Comparison of ENCODE assay signal across 9 mouse cellular contexts in genomic region chr12:44547721-44548369, GRCm38 (mm10).
DNase-seq lines count a peak whose midpoint lies in the region; ATAC-seq lines count a peak whose summit lies in the region.
"Had no signal": no experiment of that assay in that cellular context is flagged by ENCODE, and none has a peak within 500 bp of the region (broad histone marks: within the 10 kb centered on the region; RNA-seq: fewer than 3 reads in every experiment).

No protein-coding gene starts in this region.

- no peaks in the 10 kb centered on the region for H3K27me3 ChIP-seq in forebrain, embryonic 12.5 days
- no peaks in the 10 kb centered on the region for H3K27me3 ChIP-seq in hindbrain, embryonic 15.5 days
- no peaks in the 10 kb centered on the region for H3K27me3 ChIP-seq in midbrain, embryonic 10.5 days (ENCODE audit: low read depth, poor library complexity, severe bottlenecking)
- H3K27me3 ChIP-seq: limb, embryonic 15.5 days had no signal

- peaks cover 3% of the 10 kb centered on the region; the same call in 1 of the 2 replicates for H3K36me3 ChIP-seq in forebrain, embryonic 12.5 days (replicated peaks)
- peaks cover 12% of the 10 kb centered on the region; the same call in 1 of the 2 replicates for H3K36me3 ChIP-seq in hindbrain, embryonic 15.5 days
- H3K36me3 ChIP-seq in midbrain, embryonic 10.5 days = no peaks in the 10 kb centered on the region
- H3K36me3 ChIP-seq: limb, embryonic 15.5 days had no signal

- H3K9ac ChIP-seq in forebrain, embryonic 12.5 days = no peak overlapping the region
- no peak overlapping the region for H3K9ac ChIP-seq in hindbrain, embryonic 15.5 days
- H3K9ac ChIP-seq: limb, embryonic 15.5 days had no signal

- WGBS in forebrain, embryonic 12.5 days = 50% methylated on average over 8 of the region's 8 CpGs
- WGBS in hindbrain, embryonic 15.5 days = 46% methylated on average over 8 of the region's 8 CpGs
- WGBS in midbrain, embryonic 10.5 days = 63% methylated on average over 8 of the region's 8 CpGs

- 0 out of 2 replicates have a peak, but pooled peaks have one; percentile 18 for ATAC-seq in forebrain, embryonic 12.5 days (ENCODE audit: low FRiP score)
- ATAC-seq in hindbrain, embryonic 15.5 days (ENCODE audit: low FRiP score, low read depth) = peak; percentile 69

- no peak overlapping the region for H3K4me3 ChIP-seq in forebrain, embryonic 12.5 days (replicated peaks)
- no peak overlapping the region for H3K4me3 ChIP-seq in hindbrain, embryonic 15.5 days
- no peak overlapping the region for H3K4me3 ChIP-seq in midbrain, embryonic 10.5 days
- H3K4me3 ChIP-seq: limb, embryonic 15.5 days had no signal

- peaks cover 21% of the 10 kb centered on the region for H3K4me1 ChIP-seq in forebrain, embryonic 12.5 days
- H3K4me1 ChIP-seq in hindbrain, embryonic 15.5 days (replicated peaks) = no peaks in the 10 kb centered on the region; the same call in 1 of the 2 replicates
- H3K4me1 ChIP-seq in midbrain, embryonic 10.5 days = peaks cover 15% of the 10 kb centered on the region
- H3K4me1 ChIP-seq: limb, embryonic 15.5 days had no signal

- DNase-seq in gastrocnemius, adult 18-20 months (ENCODE audit: low spot score) = peak; percentile 77
- DNase-seq in gastrocnemius, postnatal 25 days = no peak
- peak; percentile 15 for DNase-seq in c-Kit-positive CD71-positive TER-119-negative erythroid progenitor cells, embryonic 14.5 days (ENCODE audit: low read depth)
- DNase-seq in left cerebral cortex, adult 11 months (ENCODE audit: low spot score) = peak; percentile 57
- DNase-seq in midbrain, embryonic 10.5 days (ENCODE audit: low spot score) = peak; percentile 75
- DNase-seq in right cerebral cortex, postnatal 25 days = peak; percentile 54

- H3K27ac ChIP-seq in forebrain, embryonic 12.5 days = no peak overlapping the region
- no peak overlapping the region for H3K27ac ChIP-seq in hindbrain, embryonic 15.5 days (replicated peaks)
- no peak overlapping the region for H3K27ac ChIP-seq in midbrain, embryonic 10.5 days (replicated peaks)
- H3K27ac ChIP-seq: limb, embryonic 15.5 days had no signal

- no peaks in the 10 kb centered on the region for H3K9me3 ChIP-seq in forebrain, embryonic 12.5 days
- no peaks in the 10 kb centered on the region for H3K9me3 ChIP-seq in hindbrain, embryonic 15.5 days
- no peaks in the 10 kb centered on the region for H3K9me3 ChIP-seq in midbrain, embryonic 10.5 days (replicated peaks)
- H3K9me3 ChIP-seq: limb, embryonic 15.5 days had no signal

- H3K4me2 ChIP-seq in forebrain, embryonic 12.5 days = no peak overlapping the region
- H3K4me2 ChIP-seq in hindbrain, embryonic 15.5 days = no peak overlapping the region
- H3K4me2 ChIP-seq: limb, embryonic 15.5 days had no signal
